Mouse (Mus musculus): ENCODE measurements at regions not wholly inside any gene's neighbourhood (a gene's known extent, or its start where the extent isn't known, plus 50 kb on each side); places are given as distances from the start of the nearest gene placed in this dataset.
"Not testable (repeated sequence)": the region's sequence is repeated elsewhere in the genome, so short reads cannot be mapped to it uniquely, and the experiment has no call there.

- H3K36me3 ChIP-seq (ENCODE audit: poor library complexity, severe bottlenecking); H3K9ac ChIP-seq; H3K4me1 ChIP-seq; H3K27me3 ChIP-seq; H3K27ac ChIP-seq; H3K9me3 ChIP-seq (replicated peaks); H3K4me2 ChIP-seq; H3K4me3 ChIP-seq; ATAC-seq: not testable (repeated sequence)
- WGBS: 84% methylated on average over 4 of the region's 4 CpGs
Measured at GRCm38 (mm10) chr6:48341367-48341766, 54.0 kb upstream of the Krba1 start.

- H3K9me3 ChIP-seq (replicated peaks); H3K9ac ChIP-seq; H3K27ac ChIP-seq; H3K27me3 ChIP-seq; H3K4me1 ChIP-seq; ATAC-seq; H3K4me2 ChIP-seq; H3K4me3 ChIP-seq; H3K36me3 ChIP-seq (ENCODE audit: poor library complexity, severe bottlenecking): not testable (repeated sequence)
- 77% methylated on average over 3 of the region's 3 CpGs for WGBS
Measured at GRCm38 (mm10) chr6:48336964-48337363, 58.4 kb upstream of the Krba1 start.

DNA sequence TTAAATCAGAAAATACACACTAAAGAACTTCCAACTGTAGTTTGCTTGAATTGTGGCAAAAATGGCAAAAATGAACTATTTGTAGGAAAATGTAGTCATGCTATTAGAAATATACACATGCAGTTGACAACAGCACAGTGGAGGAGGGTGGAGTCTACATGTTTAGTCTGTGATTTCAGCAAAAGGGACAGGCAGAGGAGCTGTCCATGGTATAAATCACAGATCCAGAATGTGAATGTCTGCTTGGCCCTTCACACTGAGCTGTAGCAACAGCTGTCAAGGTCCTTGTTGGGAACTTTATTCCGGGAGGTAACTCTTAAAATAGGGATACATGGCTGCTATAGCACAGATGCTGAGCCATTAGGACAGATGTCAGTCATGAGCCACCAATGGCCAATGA lies 107.4 kb upstream of the Krba1 start:
- Histone ChIP-seq H3K4me3 (no peak overlapping the region), H3K27me3 (no peaks in the 10 kb centered on the region), H3K27ac (no peak overlapping the region), H3K36me3 (ENCODE audit: poor library complexity, severe bottlenecking) (no peaks in the 10 kb centered on the region), H3K4me1 (no peaks in the 10 kb centered on the region), H3K4me2 (no peak overlapping the region), H3K9me3 (replicated peaks) (no peaks in the 10 kb centered on the region), H3K9ac (no peak overlapping the region)
- 79% methylated on average over 1 of the region's 1 CpGs for WGBS
- no peak for ATAC-seq

DNA sequence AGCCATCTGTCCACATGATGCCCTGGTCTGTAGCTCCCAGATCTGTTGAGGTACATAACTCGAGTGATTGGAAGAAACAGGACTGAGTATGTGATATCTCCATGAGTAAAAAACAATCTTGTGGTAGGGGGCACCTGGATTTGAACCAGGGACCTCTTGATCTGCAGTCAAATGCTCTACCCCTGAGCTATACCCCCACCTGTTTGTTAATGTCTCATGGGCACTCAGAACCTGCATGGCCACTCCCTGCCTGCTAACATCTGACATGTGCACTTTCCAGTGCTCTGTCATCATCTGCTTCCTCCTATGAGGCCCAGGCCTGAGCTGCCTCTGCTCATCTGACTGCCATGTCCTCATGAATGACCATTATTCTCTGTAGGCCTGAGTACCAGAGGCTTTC lies 115.7 kb upstream of the Krba1 start:
- H3K27me3 ChIP-seq; H3K4me2 ChIP-seq; H3K9me3 ChIP-seq (replicated peaks); H3K27ac ChIP-seq; H3K4me3 ChIP-seq; H3K9ac ChIP-seq; H3K4me1 ChIP-seq; ATAC-seq; H3K36me3 ChIP-seq (ENCODE audit: poor library complexity, severe bottlenecking): not testable (repeated sequence)
- 70% methylated on average over 1 of the region's 1 CpGs for WGBS

DNA sequence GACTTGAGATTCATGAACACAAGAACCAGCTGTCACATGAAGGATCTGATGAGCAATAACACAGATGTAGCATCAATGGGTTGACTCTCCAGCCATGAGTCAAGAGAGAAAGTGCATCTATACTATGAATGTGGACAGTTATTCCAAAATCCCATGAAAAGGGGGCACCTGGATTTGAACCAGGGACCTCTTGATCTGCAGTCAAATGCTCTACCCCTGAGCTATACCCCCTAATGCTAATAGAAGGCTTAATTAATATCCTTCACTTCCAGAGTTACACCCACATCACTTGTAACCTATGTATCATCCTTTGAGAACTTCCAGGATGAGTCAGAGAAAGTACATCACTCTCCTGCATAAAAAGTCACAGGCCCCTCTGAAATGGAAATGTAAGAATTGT lies 133.8 kb upstream of the Krba1 start:
- H3K36me3 ChIP-seq (ENCODE audit: poor library complexity, severe bottlenecking); H3K27me3 ChIP-seq; H3K4me2 ChIP-seq; H3K27ac ChIP-seq; H3K4me3 ChIP-seq; ATAC-seq; H3K9ac ChIP-seq; H3K4me1 ChIP-seq; H3K9me3 ChIP-seq (replicated peaks): not testable (repeated sequence)

DNA sequence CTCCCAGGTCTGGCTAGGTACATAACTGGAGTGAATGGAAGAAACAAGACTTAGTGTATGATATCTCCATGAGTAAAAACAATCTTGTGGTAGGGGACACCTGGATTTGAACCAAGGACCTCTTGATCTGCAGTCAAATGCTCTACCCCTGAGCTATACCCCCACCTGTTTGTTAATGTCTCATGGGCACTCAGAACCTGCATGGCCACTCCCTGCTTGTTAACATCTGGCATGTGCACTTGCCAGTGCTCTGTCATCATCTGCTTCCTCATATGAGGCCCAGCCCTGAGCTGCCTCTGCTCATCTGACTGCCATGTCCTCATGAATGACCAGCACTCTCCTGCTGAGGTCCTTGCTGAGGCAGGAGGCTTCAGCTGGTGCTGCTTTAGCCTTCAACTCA lies 142.4 kb upstream of the Krba1 start:
- not testable (repeated sequence) for H3K27me3 ChIP-seq; H3K4me1 ChIP-seq; H3K36me3 ChIP-seq (ENCODE audit: poor library complexity, severe bottlenecking); H3K27ac ChIP-seq; H3K9me3 ChIP-seq (replicated peaks); ATAC-seq; H3K9ac ChIP-seq; H3K4me2 ChIP-seq; H3K4me3 ChIP-seq

- Histone ChIP-seq H3K9me3 (replicated peaks) (no peaks in the 10 kb centered on the region), H3K27me3 (no peaks in the 10 kb centered on the region), H3K27ac (no peak overlapping the region), H3K36me3 (ENCODE audit: poor library complexity, severe bottlenecking) (no peaks in the 10 kb centered on the region), H3K4me3 (no peak overlapping the region), H3K4me2 (no peak overlapping the region), H3K4me1 (no peaks in the 10 kb centered on the region), H3K9ac (no peak overlapping the region)
- WGBS: 83% methylated on average over 1 of the region's 1 CpGs
- ATAC-seq: no peak
Measured at GRCm38 (mm10) chr6:48251954-48252353, 143.4 kb upstream of the Krba1 start.

GRCm38 (mm10) chr6:48244191-48244590 lies 151.2 kb upstream of the Krba1 start:
- not testable (repeated sequence) for H3K9me3 ChIP-seq (replicated peaks); H3K36me3 ChIP-seq (ENCODE audit: poor library complexity, severe bottlenecking); H3K4me1 ChIP-seq; H3K27me3 ChIP-seq; H3K9ac ChIP-seq; H3K4me3 ChIP-seq; H3K27ac ChIP-seq; H3K4me2 ChIP-seq; ATAC-seq

GRCm38 (mm10) chr6:48227431-48227830 lies 141.0 kb upstream of the Zfp746 start:
- no peaks in the 10 kb centered on the region for H3K4me1 ChIP-seq
- WGBS: 47% methylated on average over 9 of the region's 9 CpGs
- no peak overlapping the region for H3K4me3 ChIP-seq
- H3K9me3 ChIP-seq (replicated peaks): no peaks in the 10 kb centered on the region
- no peak overlapping the region for H3K4me2 ChIP-seq
- H3K27ac ChIP-seq: no peak overlapping the region
- no peak overlapping the region for H3K9ac ChIP-seq
- H3K36me3 ChIP-seq (ENCODE audit: poor library complexity, severe bottlenecking): no peaks in the 10 kb centered on the region
- no peaks in the 10 kb centered on the region for H3K27me3 ChIP-seq
- no peak for ATAC-seq

DNA sequence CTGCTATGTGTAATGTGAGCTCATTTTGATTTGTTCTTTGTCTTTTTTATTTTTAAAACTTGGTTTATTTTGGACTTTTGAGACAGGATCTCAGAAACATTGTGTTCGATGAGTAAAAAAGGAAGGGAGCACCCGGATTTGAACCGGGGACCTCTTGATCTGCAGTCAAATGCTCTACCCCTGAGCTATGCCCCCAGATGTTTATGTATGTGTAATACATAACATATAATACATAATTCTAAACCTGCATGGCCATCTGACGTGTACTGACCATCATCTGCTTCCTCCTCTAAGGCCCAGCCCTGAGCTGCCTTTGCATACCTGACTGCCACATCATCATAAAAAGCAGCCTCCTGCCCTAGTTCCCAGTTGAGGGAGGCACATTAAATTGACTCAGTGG lies 137.8 kb upstream of the Zfp746 start:
- Histone ChIP-seq H3K4me2 (no peak overlapping the region), H3K36me3 (ENCODE audit: poor library complexity, severe bottlenecking) (no peaks in the 10 kb centered on the region), H3K27me3 (no peaks in the 10 kb centered on the region), H3K27ac (no peak overlapping the region), H3K4me3 (no peak overlapping the region), H3K4me1 (no peaks in the 10 kb centered on the region), H3K9me3 (replicated peaks) (no peaks in the 10 kb centered on the region), H3K9ac (no peak overlapping the region)
- ATAC-seq: no peak
- WGBS: 95% methylated on average over 4 of the region's 4 CpGs

DNA sequence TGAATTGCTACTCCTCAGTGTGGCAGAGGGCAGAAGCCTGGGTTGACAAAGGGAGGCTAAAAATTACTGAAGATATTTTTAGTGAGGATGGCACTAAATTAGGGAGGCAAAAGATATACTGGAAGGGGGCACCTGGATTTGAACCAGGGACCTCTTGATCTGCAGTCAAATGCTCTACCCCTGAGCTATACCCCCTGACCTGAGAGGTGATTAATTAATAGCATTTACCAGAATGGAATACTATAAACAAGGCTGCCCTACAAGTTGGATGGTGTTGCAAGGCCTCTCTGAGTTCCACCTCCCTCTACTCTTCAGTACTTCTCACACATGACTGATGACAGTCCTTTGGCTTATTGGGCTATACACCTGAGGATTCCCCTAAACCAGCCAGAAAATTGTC lies 136.6 kb upstream of the Zfp746 start:
- ATAC-seq: no peak
- no peak overlapping the region for H3K9ac ChIP-seq
- no peak overlapping the region for H3K4me3 ChIP-seq

DNA sequence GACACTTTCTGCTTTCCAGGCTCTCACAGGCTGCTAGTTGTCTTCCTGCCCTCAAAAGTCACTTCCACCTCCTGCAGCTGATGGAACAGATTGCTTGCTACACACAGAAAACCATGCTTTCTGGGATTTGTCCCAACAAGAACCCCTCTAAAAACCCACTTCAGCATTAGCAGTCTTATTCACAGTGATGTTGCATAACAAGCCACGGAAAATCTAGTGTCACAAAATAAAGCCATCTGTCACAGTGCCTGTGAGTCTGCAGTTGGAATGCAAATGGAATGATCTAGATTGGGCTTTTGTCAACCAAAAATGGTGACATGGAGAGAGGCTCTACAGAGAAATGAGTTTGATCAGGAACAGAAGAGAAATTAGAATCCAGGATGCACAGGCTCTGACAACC lies 135.4 kb upstream of the Zfp746 start:
- H3K4me1 ChIP-seq; H3K36me3 ChIP-seq (ENCODE audit: poor library complexity, severe bottlenecking); H3K27ac ChIP-seq; ATAC-seq; H3K4me3 ChIP-seq; H3K9ac ChIP-seq; H3K9me3 ChIP-seq (replicated peaks); H3K4me2 ChIP-seq; H3K27me3 ChIP-seq: not testable (repeated sequence)
- WGBS: 50% methylated on average over 1 of the region's 1 CpGs

More for the DNA sequence above, 136.6 kb upstream of the Zfp746 start:
- Histone ChIP-seq H3K27me3 (no peaks in the 10 kb centered on the region), H3K9me3 (replicated peaks) (no peaks in the 10 kb centered on the region), H3K36me3 (ENCODE audit: poor library complexity, severe bottlenecking) (no peaks in the 10 kb centered on the region), H3K27ac (no peak overlapping the region), H3K4me2 (no peak overlapping the region), H3K4me1 (no peaks in the 10 kb centered on the region)

GRCm38 (mm10) chr6:48215212-48215611 lies 128.8 kb upstream of the Zfp746 start:
- Histone ChIP-seq H3K27me3 (no peaks in the 10 kb centered on the region), H3K4me1 (no peaks in the 10 kb centered on the region), H3K9ac (no peak overlapping the region), H3K9me3 (replicated peaks) (no peaks in the 10 kb centered on the region), H3K36me3 (ENCODE audit: poor library complexity, severe bottlenecking) (no peaks in the 10 kb centered on the region), H3K4me3 (no peak overlapping the region), H3K27ac (no peak overlapping the region), H3K4me2 (no peak overlapping the region)
- 88% methylated on average over 4 of the region's 4 CpGs for WGBS
- ATAC-seq: no peak

GRCm38 (mm10) chr6:48209739-48210138 lies 123.3 kb upstream of the Zfp746 start:
- whole genome bisulfite sequencing: 95% methylated on average over 2 of the region's 2 CpGs
- Histone ChIP-seq H3K27ac (no peak overlapping the region), H3K36me3 (ENCODE audit: poor library complexity, severe bottlenecking) (no peaks in the 10 kb centered on the region), H3K27me3 (no peaks in the 10 kb centered on the region), H3K4me1 (no peaks in the 10 kb centered on the region), H3K4me3 (no peak overlapping the region), H3K4me2 (no peak overlapping the region), H3K9ac (no peak overlapping the region), H3K9me3 (replicated peaks) (no peaks in the 10 kb centered on the region)
- no peak for ATAC-seq

Data from forebrain, embryonic 13.5 days (tissue).